Mouse (Mus musculus) thymus, postnatal 14 days (tissue): Measurements from ENCODE around the gene Phf24.

Source experiments
- DNase-seq: peaks from one replicate; pipeline ENCODE4 v3.0.0; 2021

Gene Phf24

GRCm38 (mm10) chr4:42916617-42917401 is at the start of gene Phf24:
TSS of gene Phf24 (plus strand) at chr4:42916660.
- DNase-seq = no peak

GRCm38 (mm10) chr4:42867390-42867789 is 49.1 kb upstream of the Phf24 start:
- DNase-seq = no peak

DNA sequence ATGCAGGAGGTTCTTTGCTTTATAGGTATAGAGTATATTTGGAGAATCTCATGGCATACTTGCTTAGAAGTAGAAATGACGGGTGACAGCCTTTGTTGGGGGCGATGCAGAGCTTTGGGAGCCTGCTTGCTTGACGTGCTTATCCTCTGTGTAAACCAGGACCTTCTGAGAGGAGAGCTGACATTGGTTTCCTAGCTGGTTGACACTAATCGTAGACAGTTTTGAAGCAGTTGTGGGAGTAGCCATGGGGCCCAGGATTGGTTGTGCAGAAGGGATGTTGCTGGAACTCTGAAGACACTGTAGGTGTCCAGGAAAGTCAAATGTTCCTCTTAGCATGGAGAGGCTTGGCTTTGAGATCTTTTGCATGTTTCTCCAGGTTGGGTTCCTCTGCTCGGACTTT is 48.3 kb upstream of the Phf24 start:
- no peak for DNase-seq

DNA sequence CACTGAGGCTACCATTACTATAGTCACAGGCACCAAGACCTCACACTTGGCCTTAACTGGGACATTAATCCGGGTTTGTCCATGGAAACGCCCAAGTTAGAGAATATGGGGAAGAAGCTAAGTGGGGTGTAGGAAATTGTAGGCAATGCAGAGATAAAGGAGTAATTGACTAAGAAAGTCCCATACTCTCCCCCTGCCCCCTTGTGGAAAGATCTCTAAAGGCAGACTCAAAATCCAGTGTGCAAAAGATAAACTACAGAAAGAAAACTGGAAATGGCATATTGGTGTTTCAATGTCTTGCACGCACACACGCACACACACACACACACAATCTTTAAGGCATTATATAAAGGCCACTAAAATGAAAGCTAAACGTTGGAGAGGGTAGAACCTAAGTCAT is 45.7 kb upstream of the Phf24 start:
- no peak for DNase-seq

DNA sequence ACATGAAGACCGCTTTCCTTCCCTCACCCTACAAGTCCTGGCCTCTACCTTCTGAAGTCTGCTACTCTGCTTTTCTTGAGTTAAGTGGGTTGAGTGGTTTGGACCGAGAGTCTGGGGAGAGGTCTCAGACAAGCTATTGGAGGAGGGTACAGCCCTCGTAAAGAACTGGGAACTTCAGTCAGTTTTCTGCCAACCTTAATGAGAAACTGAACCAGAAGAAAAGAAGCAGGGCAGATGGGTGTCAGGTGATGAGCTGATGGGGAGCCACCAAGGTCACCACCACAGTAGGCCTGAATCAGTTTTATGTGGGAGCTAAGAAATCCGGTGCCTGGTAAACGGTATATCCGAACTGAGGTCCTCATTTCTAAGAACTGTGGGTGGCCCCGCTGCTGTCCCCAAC is 44.3 kb upstream of the Phf24 start:
- no peak for DNase-seq

DNA sequence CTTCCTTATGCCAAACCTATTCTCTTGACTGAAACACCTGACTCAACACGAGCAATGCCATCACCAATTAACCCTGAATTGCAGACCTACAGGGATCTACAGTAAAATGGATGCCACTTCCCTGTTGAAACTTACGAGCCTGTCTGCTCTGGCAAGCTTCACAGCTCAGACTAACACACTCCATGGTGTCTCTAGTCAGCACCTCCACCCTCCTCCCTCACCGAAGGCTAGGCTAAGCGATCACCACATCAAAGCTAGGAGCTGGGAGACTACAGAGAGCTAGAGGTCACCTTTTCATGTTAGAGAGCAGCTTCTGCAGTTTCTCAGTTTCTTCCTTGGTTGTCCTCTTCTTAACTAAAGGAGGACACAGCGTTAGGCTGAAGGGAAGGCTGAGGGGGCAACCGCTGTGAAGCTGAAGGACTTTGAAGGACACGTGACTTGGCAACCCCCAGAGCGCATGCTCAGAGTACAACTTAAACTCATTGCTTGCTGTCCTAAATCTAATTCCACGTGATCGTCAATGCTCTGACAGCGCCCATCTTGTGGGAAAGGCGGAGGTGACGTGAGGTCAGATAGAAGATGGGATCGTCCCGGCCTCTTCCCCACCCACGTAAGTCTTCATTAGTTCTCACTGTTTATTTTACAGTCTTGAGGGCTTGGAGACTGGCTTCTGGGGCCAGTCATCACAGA is 43.6 kb upstream of the Phf24 start:
- no peak for DNase-seq

GRCm38 (mm10) chr4:42874134-42874533 is 42.3 kb upstream of the Phf24 start, which contains the start of gene Fam205c:
TSS of gene Fam205c (minus strand) at chr4:42874234.
- DNase-seq = no peak

DNA sequence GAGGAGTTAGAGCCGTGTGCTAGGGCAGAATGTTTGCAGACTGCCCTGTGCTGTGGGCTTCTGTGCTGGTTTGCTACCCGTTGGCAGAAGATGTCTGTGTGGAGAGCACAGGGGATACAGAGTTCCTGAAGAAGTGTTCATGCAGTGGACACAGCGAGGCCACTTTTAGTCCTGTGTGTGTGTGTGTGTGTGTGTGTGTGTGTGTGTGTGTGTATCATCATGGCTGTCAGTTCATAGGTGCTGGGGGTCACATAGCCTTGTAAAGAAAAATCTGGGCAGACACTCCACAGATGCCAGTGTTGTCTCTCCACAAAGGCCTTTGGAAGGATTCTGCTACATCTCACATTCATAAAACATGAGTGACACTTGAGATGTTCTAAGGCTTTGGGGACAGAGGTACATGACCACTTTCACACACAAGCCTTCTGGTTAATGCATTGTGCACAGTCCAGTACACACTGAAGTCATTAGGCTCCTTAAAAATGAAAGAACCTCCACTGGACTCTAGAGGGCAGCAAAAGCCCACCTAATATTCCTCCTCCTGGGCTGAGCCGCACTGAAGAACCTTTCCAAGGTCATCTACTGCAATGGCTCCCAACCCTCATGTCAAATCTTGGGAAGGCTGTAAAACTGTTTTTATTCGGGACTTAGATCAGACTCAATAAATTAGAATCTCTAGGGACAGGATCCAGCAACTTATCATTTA is 39.7 kb upstream of the Phf24 start:
- DNase-seq = peak; percentile 37

DNA sequence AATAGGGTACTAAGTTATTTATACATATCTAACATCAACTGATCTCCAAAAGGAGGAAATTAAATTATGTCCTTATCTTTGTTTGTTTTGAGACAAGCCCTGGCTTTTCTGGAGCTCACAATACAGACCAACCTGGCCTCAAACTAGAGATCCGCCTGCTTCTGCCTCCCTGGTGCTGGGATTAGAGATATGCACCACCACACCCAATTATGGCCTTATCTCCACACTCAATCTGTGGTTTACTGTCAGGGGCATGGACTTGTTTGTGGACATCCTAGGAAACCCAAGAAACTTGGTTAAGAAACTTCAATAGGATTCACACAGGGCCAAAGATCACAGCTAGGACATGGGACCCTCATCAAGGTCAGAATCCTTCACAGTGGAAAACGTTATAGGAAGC is 38.8 kb upstream of the Phf24 start:
- no peak for DNase-seq

GRCm38 (mm10) chr4:42879829-42880676 is 36.4 kb upstream of the Phf24 start:
- DNase-seq = no peak

DNA sequence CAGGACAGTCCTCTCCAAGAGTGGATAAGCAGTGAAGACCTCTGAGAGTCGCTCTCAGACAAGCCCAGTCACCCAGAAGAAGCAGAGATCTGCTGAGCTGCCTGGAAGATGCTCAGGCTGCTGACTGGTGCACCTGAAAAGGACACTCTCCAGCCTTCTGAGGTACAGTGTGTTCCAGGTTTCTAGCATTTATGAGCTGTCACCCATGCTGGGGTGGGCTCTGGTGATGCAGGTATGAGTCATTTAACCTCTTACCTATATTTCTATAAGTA is 35.8 kb upstream of the Phf24 start:
- no peak for DNase-seq

DNA sequence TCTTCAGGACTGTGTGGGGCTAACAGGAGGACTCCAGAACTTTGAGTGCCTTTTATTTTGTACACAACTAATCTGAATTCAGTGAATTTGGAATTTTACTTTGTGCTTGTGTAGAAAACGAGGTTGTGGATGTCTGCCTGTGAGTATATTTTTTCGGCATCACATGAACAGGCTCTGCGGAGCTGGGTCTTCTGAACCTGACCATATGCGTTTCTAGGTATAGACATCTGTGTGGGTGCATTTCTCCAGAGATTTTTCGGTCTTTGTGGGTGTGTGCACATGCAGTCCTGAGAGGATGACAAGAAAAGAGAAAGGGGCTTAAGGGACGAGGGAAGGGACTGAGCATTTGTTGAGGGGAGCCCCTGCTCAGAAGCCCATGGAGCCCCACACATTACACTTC is 29.5 kb upstream of the Phf24 start:
- no peak for DNase-seq

DNA sequence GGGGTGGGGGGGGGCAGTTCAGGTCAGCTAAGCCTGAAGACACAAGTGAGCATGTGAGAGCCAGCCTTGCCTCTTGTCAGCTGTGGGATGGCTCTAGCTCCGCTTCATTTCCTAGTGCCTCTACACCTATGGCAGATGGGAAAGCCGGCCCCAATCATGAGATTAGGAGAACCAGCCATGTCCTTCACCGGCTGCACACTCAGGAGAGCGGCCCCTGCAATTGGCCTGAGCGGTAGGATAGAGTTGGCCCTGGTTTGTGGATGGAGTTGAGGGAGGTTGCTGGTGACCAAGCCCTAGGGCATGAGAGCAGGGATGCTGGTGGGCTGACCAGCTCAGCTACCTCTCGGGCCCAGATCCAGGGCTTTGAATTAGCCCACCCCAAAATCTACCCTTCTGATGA is 27.7 kb upstream of the Phf24 start:
- no peak for DNase-seq

DNA sequence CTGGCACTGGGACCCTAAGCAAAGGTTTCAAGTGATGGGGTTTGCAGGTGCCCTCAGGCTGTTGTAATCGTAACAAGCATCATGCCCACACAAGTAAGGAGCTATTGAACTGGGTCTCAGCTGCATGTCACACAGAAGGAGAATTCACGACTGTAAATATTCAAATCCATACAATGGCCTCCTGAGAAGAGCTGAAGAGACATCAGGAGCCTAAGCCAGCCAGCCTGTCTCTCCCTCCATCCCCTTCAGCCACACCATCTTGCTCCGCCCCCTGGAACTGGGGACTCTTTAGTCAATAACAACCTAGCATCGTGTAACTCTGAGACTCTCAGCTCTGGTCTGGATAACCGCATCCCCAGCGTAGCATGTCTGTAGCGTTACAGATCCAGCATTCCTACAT is 25.3 kb upstream of the Phf24 start:
- no peak for DNase-seq

DNA sequence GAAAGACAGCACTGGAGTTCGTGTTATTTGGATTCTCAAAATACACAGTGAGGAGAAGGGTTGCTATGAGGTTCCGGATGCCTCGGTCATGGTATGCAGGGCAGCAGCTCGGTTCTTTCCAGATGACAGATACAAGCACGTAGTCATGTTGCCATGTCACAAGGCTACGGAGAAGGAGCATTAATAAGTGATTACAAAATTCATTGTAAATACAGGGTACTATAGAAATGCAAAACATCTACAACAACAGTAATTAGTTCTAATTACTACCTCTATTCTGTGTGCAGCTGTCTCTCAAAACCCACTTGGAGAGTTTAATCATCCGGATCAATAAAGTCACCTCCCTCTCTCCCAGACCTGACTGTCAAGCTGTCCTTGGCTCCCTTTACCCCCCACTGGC is 21.3 kb upstream of the Phf24 start:
- DNase-seq = no peak

DNA sequence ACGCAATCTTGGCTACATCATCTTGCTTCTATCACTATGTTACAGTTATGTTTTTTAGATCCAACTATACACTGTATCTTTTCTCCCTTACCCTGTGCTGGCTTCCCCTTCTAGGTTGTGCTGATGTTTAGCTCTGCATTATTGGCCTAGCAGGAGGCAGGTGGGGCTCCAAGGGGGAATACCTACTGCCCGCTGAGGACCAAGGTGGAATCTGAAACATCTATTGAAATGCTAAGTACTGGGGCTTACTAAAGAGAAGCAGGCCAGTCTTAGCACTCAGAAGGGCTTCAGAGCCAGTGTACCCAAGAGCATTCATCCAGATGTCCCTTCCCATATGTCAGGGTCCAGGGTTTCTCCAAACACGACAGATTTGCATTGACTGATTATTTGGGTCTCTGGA is 17.5 kb upstream of the Phf24 start:
- DNase-seq = no peak

GRCm38 (mm10) chr4:42900878-42901277 is 15.6 kb upstream of the Phf24 start:
- DNase-seq = no peak

DNA sequence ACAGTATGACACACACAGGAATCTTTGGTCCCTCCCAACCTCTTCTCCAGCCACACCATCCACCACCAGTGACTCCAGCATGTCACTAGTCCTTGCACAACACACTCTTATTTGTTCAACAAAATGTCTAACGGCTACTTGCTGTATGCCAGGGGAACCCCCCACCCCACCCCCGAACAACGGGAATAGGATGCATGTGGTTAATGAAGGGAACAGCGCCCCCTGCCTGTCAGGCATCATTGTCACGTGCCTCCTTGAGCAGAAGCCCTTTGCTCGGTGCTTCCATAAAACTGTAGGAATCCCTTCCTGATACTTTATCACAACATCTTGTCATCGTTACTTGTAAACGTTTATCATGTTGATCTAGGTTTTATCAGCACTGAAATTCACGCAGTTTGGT is 14.3 kb upstream of the Phf24 start:
- DNase-seq = peak; percentile 10

GRCm38 (mm10) chr4:42902730-42903129 is 13.7 kb upstream of the Phf24 start:
- no peak for DNase-seq

DNA sequence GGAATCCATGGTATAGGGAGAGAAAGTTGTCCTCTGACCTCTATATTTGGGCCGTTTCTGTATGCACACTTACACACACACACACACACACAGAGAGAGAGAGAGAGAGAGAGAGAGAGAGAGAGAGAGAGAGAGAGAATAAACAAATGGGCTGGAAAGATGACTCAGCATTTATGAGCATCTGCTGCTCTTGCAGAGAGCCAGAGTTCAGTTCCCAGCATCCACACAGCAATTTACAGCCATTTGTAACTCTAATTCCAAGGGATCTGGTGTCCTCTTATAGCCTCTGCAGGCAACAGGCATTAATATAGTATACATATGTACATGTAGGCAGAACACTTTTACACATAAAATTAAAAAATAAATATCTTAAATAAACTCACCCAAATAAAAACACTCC is 12.5 kb upstream of the Phf24 start:
- no peak for DNase-seq

DNA sequence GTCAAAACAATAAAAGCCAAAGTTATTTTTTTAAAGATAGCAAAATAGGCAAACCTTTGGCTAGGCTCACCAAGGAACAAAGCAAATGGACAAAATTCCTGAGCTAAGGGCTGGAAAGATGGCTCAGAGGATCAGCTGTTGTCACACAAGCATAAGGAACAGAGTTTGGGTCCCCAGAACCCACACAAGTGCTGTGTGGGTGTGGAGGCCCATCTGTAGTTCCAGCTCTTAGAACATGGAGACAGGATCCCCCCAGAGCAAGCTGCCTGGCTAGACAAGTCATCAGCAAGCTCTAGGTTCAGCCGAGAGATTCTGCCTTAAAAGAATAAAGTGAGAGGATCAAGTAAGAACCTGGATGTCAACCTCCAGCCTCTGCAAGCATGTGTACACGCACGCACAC is 11.9 kb upstream of the Phf24 start:
- DNase-seq = no peak

DNA sequence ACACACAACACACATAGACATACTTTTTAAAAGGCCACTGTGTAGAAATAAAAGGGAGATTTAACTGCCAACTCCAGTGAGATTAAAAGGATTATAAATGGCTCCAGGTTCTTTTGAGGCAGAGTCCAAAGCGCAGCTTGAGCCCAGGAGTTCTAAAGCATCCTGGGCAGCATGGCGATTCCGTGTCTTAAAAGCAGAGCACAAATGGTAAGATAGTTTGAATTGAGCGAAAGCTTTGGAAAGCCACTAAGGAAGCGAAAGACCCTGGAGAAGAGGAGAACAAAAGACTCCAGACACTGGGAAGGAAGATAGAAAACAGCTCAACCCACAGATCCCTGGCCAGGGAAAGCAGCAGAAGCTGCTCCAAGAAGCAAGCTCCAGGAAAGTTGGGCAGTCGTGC is 11.5 kb upstream of the Phf24 start:
- no peak for DNase-seq

- DNase-seq = no peak
Observed at GRCm38 (mm10) chr4:42913391-42913790, 3.1 kb upstream of the Phf24 start.
